Comparison of ENCODE assay signal across 13 mouse cellular contexts in genomic region chr9:108914491-108914890, GRCm38 (mm10). TPM values are rescaled to one million over a fixed set of nuclear protein-coding genes. Genes with fewer than 3 reads are reported as not detected.
DNase-seq lines count a peak whose midpoint lies in the region; ATAC-seq and TF ChIP-seq lines count a peak whose summit lies in the region.
"Had no signal": no experiment of that assay in that cellular context is flagged by ENCODE, and none has a peak within 500 bp of the region (broad histone marks: within the 10 kb centered on the region; RNA-seq: fewer than 3 reads in every experiment).

TSS of gene Tmem89 (plus strand) at chr9:108914619.

- H3K9ac ChIP-seq in hindbrain, embryonic 14.5 days, result no peak within 1 kb of the TSS
- H3K9ac ChIP-seq in hindbrain, embryonic 12.5 days, result no peak within 1 kb of the TSS
- peak within 1 kb of the TSS; percentile 22; the same call in 1 of the 2 replicates for H3K9ac ChIP-seq in embryonic facial prominence, embryonic 13.5 days
- H3K9ac ChIP-seq: lung, embryonic 15.5 days; stomach, embryonic 15.5 days had no signal

- no peaks in the 10 kb centered on the region for H3K36me3 ChIP-seq in hindbrain, embryonic 14.5 days (replicated peaks; ENCODE audit: control insufficient read depth, insufficient read depth)
- no peaks in the 10 kb centered on the region for H3K36me3 ChIP-seq in hindbrain, embryonic 12.5 days
- H3K36me3 ChIP-seq in embryonic facial prominence, embryonic 13.5 days, result no peaks in the 10 kb centered on the region; the same call in 1 of the 2 replicates
- H3K36me3 ChIP-seq: G1E; lung, embryonic 15.5 days; stomach, embryonic 15.5 days had no signal

- no peak within 1 kb of the TSS for H3K27ac ChIP-seq in hindbrain, embryonic 14.5 days
- no peak within 1 kb of the TSS for H3K27ac ChIP-seq in hindbrain, embryonic 12.5 days
- no peak within 1 kb of the TSS for H3K27ac ChIP-seq in embryonic facial prominence, embryonic 13.5 days
- 0 out of 2 replicates have a peak within 1 kb of the TSS, but pooled peaks have one; percentile 6 for H3K27ac ChIP-seq in olfactory bulb, adult 2 months (ENCODE audit: insufficient read depth, low read depth, low read length)
- H3K27ac ChIP-seq: lung, embryonic 15.5 days; stomach, embryonic 15.5 days had no signal

- H3K4me1 ChIP-seq in hindbrain, embryonic 14.5 days (replicated peaks; ENCODE audit: control insufficient read depth, insufficient read depth, low read length), result no peaks in the 10 kb centered on the region
- H3K4me1 ChIP-seq in hindbrain, embryonic 12.5 days, result no peaks in the 10 kb centered on the region
- H3K4me1 ChIP-seq in embryonic facial prominence, embryonic 13.5 days, result no peaks in the 10 kb centered on the region
- peaks cover 13% of the 10 kb centered on the region for H3K4me1 ChIP-seq in olfactory bulb, adult 2 months (ENCODE audit: control insufficient read depth, insufficient read depth, low read length)
- H3K4me1 ChIP-seq: lung, embryonic 15.5 days; stomach, embryonic 15.5 days had no signal

- no peaks in the 10 kb centered on the region for H3K9me3 ChIP-seq in hindbrain, embryonic 14.5 days (ENCODE audit: control insufficient read depth, low read length)
- H3K9me3 ChIP-seq in hindbrain, embryonic 12.5 days (replicated peaks), result no peaks in the 10 kb centered on the region
- no peaks in the 10 kb centered on the region for H3K9me3 ChIP-seq in embryonic facial prominence, embryonic 13.5 days
- H3K9me3 ChIP-seq: G1E; lung, embryonic 15.5 days; stomach, embryonic 15.5 days had no signal

- no peak within 1 kb of the TSS for H3K4me3 ChIP-seq in hindbrain, embryonic 14.5 days (replicated peaks; ENCODE audit: low read length)
- no peak within 1 kb of the TSS for H3K4me3 ChIP-seq in hindbrain, embryonic 12.5 days
- H3K4me3 ChIP-seq in embryonic facial prominence, embryonic 13.5 days, result no peak within 1 kb of the TSS
- no peak within 1 kb of the TSS for H3K4me3 ChIP-seq in olfactory bulb, adult 2 months (ENCODE audit: insufficient read depth, low read depth, low read length)
- H3K4me3 ChIP-seq: lung, embryonic 15.5 days; stomach, embryonic 15.5 days had no signal

- H3K27me3 ChIP-seq in hindbrain, embryonic 14.5 days (ENCODE audit: control insufficient read depth, insufficient read depth, low read length), result no peaks in the 10 kb centered on the region
- no peaks in the 10 kb centered on the region for H3K27me3 ChIP-seq in hindbrain, embryonic 12.5 days
- H3K27me3 ChIP-seq in embryonic facial prominence, embryonic 13.5 days, result no peaks in the 10 kb centered on the region
- H3K27me3 ChIP-seq: lung, embryonic 15.5 days; stomach, embryonic 15.5 days had no signal

- no peak within 1 kb of the TSS for H3K4me2 ChIP-seq in hindbrain, embryonic 14.5 days (replicated peaks)
- H3K4me2 ChIP-seq in hindbrain, embryonic 12.5 days (replicated peaks), result no peak within 1 kb of the TSS
- no peak within 1 kb of the TSS for H3K4me2 ChIP-seq in embryonic facial prominence, embryonic 13.5 days
- H3K4me2 ChIP-seq: lung, embryonic 15.5 days; stomach, embryonic 15.5 days had no signal

- DNase-seq in hindbrain, embryonic 14.5 days (ENCODE audit: low spot score), result peak; percentile 73
- DNase-seq in layer of hippocampus, adult 18-20 months (ENCODE audit: low spot score in 2 of 2), result peak; percentile 28 to 56
- no peak for DNase-seq in gastrocnemius, postnatal 25 days
- DNase-seq in embryo, embryonic 9.5 days (ENCODE audit: extremely low spot score), result no peak
- DNase-seq in urinary bladder, postnatal 4 days (ENCODE audit: low spot score in 2 of 2), result no peak

- 46% methylated on average over 6 of the region's 6 CpGs for WGBS in hindbrain, embryonic 14.5 days
- 74% methylated on average over 6 of the region's 6 CpGs for WGBS in hindbrain, embryonic 12.5 days
- WGBS in embryonic facial prominence, embryonic 13.5 days, result 82% methylated on average over 6 of the region's 6 CpGs
- 19% methylated on average over 6 of the region's 6 CpGs for WGBS in olfactory bulb, adult 2 months

- no peak for TF ChIP-seq POLR2A in olfactory bulb, adult 2 months (IDR thresholded peaks at IDR 0.05; ENCODE audit: insufficient read depth, low read depth, low read length)

- TF ChIP-seq CTCF in olfactory bulb, adult 2 months (IDR thresholded peaks at IDR 0.05; ENCODE audit: insufficient read depth, low read depth, low read length), result no peak

- ATAC-seq in hindbrain, embryonic 14.5 days (ENCODE audit: low FRiP score), result peak; percentile 83; the same call in 1 of the 2 replicates
- ATAC-seq in hindbrain, embryonic 12.5 days (ENCODE audit: low FRiP score), result no peak
- ATAC-seq in embryonic facial prominence, embryonic 13.5 days (ENCODE audit: insufficient number of reproducible peaks, insufficient read depth, low FRiP score, low TSS enrichment, low read depth), result no peak

RNA-seq across cellular contexts. Expression of gene Tmem89, which starts in this region (rescaled TPM):
- 0.27 TPM in 1 of 2 replicates, not detected in the other for polyA plus RNA-seq in hindbrain, embryonic 14.5 days (2014; fragmentation: Nextera tagmentation; extraction: Ambion mirVana)
- polyA plus RNA-seq in hindbrain, embryonic 12.5 days (2016; fragmentation: Nextera tagmentation; extraction: Ambion mirVana), result 0.44 and 0.48 TPM in 2 replicates
- not detected in 2 replicates for polyA plus RNA-seq in embryonic facial prominence, embryonic 13.5 days (2015; fragmentation: Nextera tagmentation; extraction: Ambion mirVana)
- total RNA-seq in layer of hippocampus, adult 18-20 months (2021), result not detected
- polyA plus RNA-seq in olfactory bulb, adult 2 months (2012; ENCODE audit: insufficient read depth, insufficient read length, low replicate concordance, missing spikeins), result not detected in 2 replicates
- total RNA-seq in gastrocnemius, postnatal 25 days (2021), result not detected
- total RNA-seq: common myeloid progenitor, adult 5-6 weeks; G1E had no signal
- polyA plus RNA-seq: G1E; intestine, embryonic 14.5 days; stomach, embryonic 15.5 days had no signal

Comparison
In these comparisons a context has a peak if more than half of its experiments do, and no peak if none do; other contexts are left out.
1. Peak in DNase-seq and ATAC-seq in hindbrain, embryonic 14.5 days; RNA of the gene not detected or under 1 TPM.
2. Peak in DNase-seq in layer of hippocampus, adult 18-20 months; RNA of the gene not detected or under 1 TPM.